Mouse (Mus musculus) liver, adult 2 months (tissue): Measurements from ENCODE around the gene Bpifb4. TPM values are rescaled to one million over a fixed set of nuclear protein-coding genes. Genes with fewer than 3 reads are reported as not detected.

Experiments used
- DNase-seq: peaks from one replicate; pipeline ENCODE4 v3.0.0-alpha.2; 2011; ENCODE audit warnings: low read depth, low spot score; ENCODE audit errors: extremely low read depth
- H3K27ac ChIP-seq: fragments of 200-500 bp; replicated peaks from 2 replicates; pipeline ENCODE4 v1.5.1; 2012; ENCODE audit warnings: low read depth, mild to moderate bottlenecking, control low read depth, inconsistent platforms, low read length; ENCODE audit not compliant: insufficient read depth
- H3K27me3 ChIP-seq: fragments of 200-500 bp; 2 replicates; pipeline ENCODE4 v1.6.1; 2012; ENCODE audit warnings: mild to moderate bottlenecking, moderate library complexity, low read length, inconsistent platforms; ENCODE audit not compliant: control insufficient read depth, insufficient read depth
- H3K36me3 ChIP-seq: fragments of 200-500 bp; 2 replicates; pipeline ENCODE4 v1.6.1; 2012; ENCODE audit warnings: low read length, inconsistent platforms; ENCODE audit not compliant: control insufficient read depth, insufficient read depth
- H3K4me1 ChIP-seq: fragments of 200-500 bp; 2 replicates; pipeline ENCODE4 v1.6.1; 2011; ENCODE audit warnings: low read length; ENCODE audit not compliant: control insufficient read depth, insufficient read depth
- H3K4me3 ChIP-seq: fragments of 200-500 bp; 2 replicates; pipeline ENCODE4 v1.5.1; 2011; ENCODE audit warnings: low read depth, mild to moderate bottlenecking, control low read depth, low read length, moderate library complexity; ENCODE audit not compliant: insufficient read depth
- H3K79me2 ChIP-seq: fragments of 200-500 bp; 2 replicates; pipeline ENCODE4 v1.6.1; 2012; ENCODE audit warnings: inconsistent platforms, mild to moderate bottlenecking, low read length, moderate library complexity; ENCODE audit not compliant: control insufficient read depth, insufficient read depth
- H3K9ac ChIP-seq: fragments of 200-500 bp; 2 replicates; pipeline ENCODE4 v1.6.1; 2012; ENCODE audit warnings: low read depth, mild to moderate bottlenecking, control low read depth, inconsistent platforms, low read length
- CTCF ChIP-seq: fragments of 200-500 bp; IDR thresholded peaks from 2 replicates; pipeline ENCODE4 v1.5.1; 2011; ENCODE audit warnings: low read depth, low read length, control low read depth
- POLR2A ChIP-seq: fragments of 200-500 bp; IDR thresholded peaks from 2 replicates; pipeline ENCODE4 v1.6.1; 2011; ENCODE audit warnings: low read length, control low read depth; ENCODE audit not compliant: insufficient read depth; ENCODE audit errors: extremely low read depth
- WGBS: fragments of 180-500 bp; shearing (Covaris S2); methylation state at CpG from one replicate; pipeline ENCODE4 v1.1.7; 2018; 5-methylcytosine and 5-hydroxymethylcytosine counted together
- polyA plus RNA-seq: library from polyadenylated mRNA; depleted of rRNA; stranded (reverse); fragments of >200 nt; gene quantifications from 2 replicates; pipeline ENCODE4 v1.2.3, GENCODE M21; 2012
- total RNA-seq: library from RNA; depleted of rRNA; stranded (reverse); fragments of >200 nt; gene quantifications from 2 replicates; pipeline ENCODE4 v1.2.3, GENCODE M21; 2014

Gene Bpifb4
- total and polyA plus RNA-seq, 2 experiments: not detected

GRCm38 (mm10) chr2:153943537-153943936 is 5.5 kb downstream of the Bpifb4 start:
- H3K9ac ChIP-seq: no peak overlapping the region
- peak; percentile 21 for DNase-seq
- no peaks in the 10 kb centered on the region for H3K36me3 ChIP-seq
- WGBS: 31% methylated on average over 3 of the region's 3 CpGs
- no peak overlapping the region for H3K27ac ChIP-seq
- H3K4me3 ChIP-seq: no peak overlapping the region
- peak; percentile 64 for TF ChIP-seq CTCF
- TF ChIP-seq POLR2A: no peak
- no peaks in the 10 kb centered on the region for H3K27me3 ChIP-seq
- no peaks in the 10 kb centered on the region for H3K79me2 ChIP-seq
- no peaks in the 10 kb centered on the region for H3K4me1 ChIP-seq

GRCm38 (mm10) chr2:153944567-153944966 is 6.6 kb downstream of the Bpifb4 start:
- Histone ChIP-seq H3K9ac (no peak overlapping the region), H3K4me1 (no peaks in the 10 kb centered on the region), H3K27ac (no peak overlapping the region), H3K36me3 (no peaks in the 10 kb centered on the region), H3K4me3 (no peak overlapping the region), H3K79me2 (no peaks in the 10 kb centered on the region), H3K27me3 (no peaks in the 10 kb centered on the region)
- no peak for TF ChIP-seq POLR2A
- DNase-seq: no peak
- 20% methylated on average over 8 of the region's 8 CpGs for WGBS

GRCm38 (mm10) chr2:153952897-153953296 is 14.9 kb downstream of the Bpifb4 start:
- Histone ChIP-seq H3K4me3 (no peak overlapping the region), H3K79me2 (no peaks in the 10 kb centered on the region), H3K27ac (no peak overlapping the region), H3K4me1 (no peaks in the 10 kb centered on the region), H3K9ac (no peak overlapping the region), H3K27me3 (no peaks in the 10 kb centered on the region), H3K36me3 (no peaks in the 10 kb centered on the region)
- TF ChIP-seq POLR2A (no peak), CTCF (peak; percentile 51)
- DNase-seq: peak; percentile 41
- 31% methylated on average over 6 of the region's 6 CpGs for WGBS

GRCm38 (mm10) chr2:153953836-153954235 is 15.8 kb downstream of the Bpifb4 start:
- H3K27ac ChIP-seq: no peak overlapping the region
- no peaks in the 10 kb centered on the region for H3K36me3 ChIP-seq
- DNase-seq: peak; percentile 24
- H3K9ac ChIP-seq: no peak overlapping the region
- H3K4me1 ChIP-seq: no peaks in the 10 kb centered on the region
- TF ChIP-seq POLR2A (no peak), CTCF (peak; percentile 71)
- 3% methylated on average over 6 of the region's 6 CpGs for WGBS
- no peaks in the 10 kb centered on the region for H3K27me3 ChIP-seq
- H3K79me2 ChIP-seq: no peaks in the 10 kb centered on the region
- no peak overlapping the region for H3K4me3 ChIP-seq

- no peak overlapping the region for H3K9ac ChIP-seq
- DNase-seq: no peak
- no peaks in the 10 kb centered on the region for H3K27me3 ChIP-seq
- H3K4me1 ChIP-seq: no peaks in the 10 kb centered on the region
- H3K27ac ChIP-seq: no peak overlapping the region
- no peaks in the 10 kb centered on the region for H3K36me3 ChIP-seq
- WGBS: 59% methylated on average over 4 of the region's 4 CpGs
- H3K79me2 ChIP-seq: no peaks in the 10 kb centered on the region
- H3K4me3 ChIP-seq: no peak overlapping the region
- TF ChIP-seq POLR2A: no peak
These were observed 24.9 kb downstream of the Bpifb4 start for GRCm38 (mm10) chr2:153962821-153963331.

- no peaks in the 10 kb centered on the region for H3K36me3 ChIP-seq
- H3K27me3 ChIP-seq: no peaks in the 10 kb centered on the region
- no peak overlapping the region for H3K4me3 ChIP-seq
- TF ChIP-seq CTCF: no peak
- TF ChIP-seq POLR2A: no peak
- H3K27ac ChIP-seq: no peak overlapping the region
- no peaks in the 10 kb centered on the region for H3K79me2 ChIP-seq
- WGBS: 88% methylated on average over 1 of the region's 1 CpGs
- DNase-seq: no peak
- H3K9ac ChIP-seq: no peak overlapping the region
- H3K4me1 ChIP-seq: no peaks in the 10 kb centered on the region
These were observed 25.3 kb downstream of the Bpifb4 start for GRCm38 (mm10) chr2:153963334-153963733.
